Mouse (Mus musculus) stomach, embryonic 15.5 days (tissue): ENCODE measurements around the gene Sept1. TPM values are rescaled to one million over a fixed set of nuclear protein-coding genes. Genes with fewer than 3 reads are reported as not detected.

ENCODE experiments used
- ATAC-seq: fragments of 200-750 bp; cut with Nextera tagmentation; 2 replicates; pipeline ENCODE4 v1.8.0; 2017; ENCODE audit warnings: low read depth, moderate number of reproducible peaks, moderate TSS enrichment; ENCODE audit not compliant: insufficient read depth, low FRiP score
- H3K27ac ChIP-seq: fragments of 300-500 bp; sonication (generic); 2 replicates; pipeline ENCODE4 v1.5.1; 2015; ENCODE audit warnings: mild to moderate bottlenecking, inconsistent platforms
- H3K27me3 ChIP-seq: fragments of 300-500 bp; sonication (generic); replicated peaks from 2 replicates; pipeline ENCODE4 v1.6.1; 2015; ENCODE audit warnings: inconsistent platforms
- H3K36me3 ChIP-seq: fragments of 300-500 bp; sonication (generic); 2 replicates; pipeline ENCODE4 v1.6.1; 2015; ENCODE audit warnings: inconsistent platforms
- H3K4me1 ChIP-seq: fragments of 300-500 bp; sonication (generic); 2 replicates; pipeline ENCODE4 v1.6.1; 2015; ENCODE audit warnings: inconsistent platforms
- H3K4me2 ChIP-seq: fragments of 300-500 bp; sonication (generic); 2 replicates; pipeline ENCODE4 v1.6.1; 2015; ENCODE audit warnings: mild to moderate bottlenecking, inconsistent platforms
- H3K4me3 ChIP-seq: fragments of 300-500 bp; sonication (generic); replicated peaks from 2 replicates; pipeline ENCODE4 v1.5.1; 2015; ENCODE audit warnings: inconsistent platforms
- H3K9ac ChIP-seq: fragments of 300-500 bp; sonication (generic); 2 replicates; pipeline ENCODE4 v1.6.1; 2015; ENCODE audit warnings: inconsistent platforms
- H3K9me3 ChIP-seq: fragments of 300-500 bp; sonication (generic); 2 replicates; pipeline ENCODE4 v1.6.1; 2016; ENCODE audit warnings: inconsistent platforms
- WGBS: fragments of 180-500 bp; shearing (Covaris S2); methylation state at CpG from one replicate; pipeline ENCODE4 v1.1.7; 2015; 5-methylcytosine and 5-hydroxymethylcytosine counted together
- polyA plus RNA-seq: library from polyadenylated mRNA; unstranded; fragments of >200 nt; fragmentation: Nextera tagmentation; extraction: Ambion mirVana; gene quantifications from 2 replicates; pipeline ENCODE4 v1.2.1, GENCODE M21; 2015

Gene Sept1
- polyA plus RNA-seq, 1 experiment from 2014 or later = 17.7 TPM

GRCm38 (mm10) chr7:127214521-127214920 lies 18.4 kb downstream of the Sept1 start:
- Histone ChIP-seq H3K9ac (no peak overlapping the region), H3K27me3 (no peaks in the 10 kb centered on the region), H3K4me1 (peaks cover 11% of the 10 kb centered on the region; the same call in 1 of the 2 replicates), H3K4me2 (peak overlapping the region; percentile 69), H3K27ac (no peak overlapping the region), H3K4me3 (peak overlapping the region; percentile 35), H3K36me3 (no peaks in the 10 kb centered on the region), H3K9me3 (no peaks in the 10 kb centered on the region)
- WGBS = 44% methylated on average over 21 of the region's 21 CpGs
- no peak for ATAC-seq

GRCm38 (mm10) chr7:127213930-127214329 lies 19.0 kb downstream of the Sept1 start:
- no peak for ATAC-seq

GRCm38 (mm10) chr7:127213485-127213884 lies 19.4 kb downstream of the Sept1 start:
- Histone ChIP-seq H3K9ac (no peak overlapping the region), H3K27me3 (no peaks in the 10 kb centered on the region), H3K4me3 (no peak overlapping the region), H3K9me3 (no peaks in the 10 kb centered on the region), H3K36me3 (no peaks in the 10 kb centered on the region), H3K4me1 (peaks cover 11% of the 10 kb centered on the region; the same call in 1 of the 2 replicates), H3K27ac (no peak overlapping the region), H3K4me2 (no peak overlapping the region)
- 40% methylated on average over 7 of the region's 7 CpGs for WGBS
- ATAC-seq = no peak

More at GRCm38 (mm10) chr7:127213930-127214329, 19.0 kb downstream of the Sept1 start:
- no peaks in the 10 kb centered on the region for H3K27me3 ChIP-seq
- H3K36me3 ChIP-seq = no peaks in the 10 kb centered on the region
- H3K4me1 ChIP-seq = peaks cover 11% of the 10 kb centered on the region; the same call in 1 of the 2 replicates
- no peak overlapping the region for H3K9ac ChIP-seq
- no peaks in the 10 kb centered on the region for H3K9me3 ChIP-seq
- no peak overlapping the region for H3K4me3 ChIP-seq
- H3K4me2 ChIP-seq = no peak overlapping the region; the same call in 1 of the 2 replicates
- 57% methylated on average over 12 of the region's 12 CpGs for WGBS
- no peak overlapping the region for H3K27ac ChIP-seq

GRCm38 (mm10) chr7:127212432-127213250 lies 20.3 kb downstream of the Sept1 start:
- Histone ChIP-seq H3K27ac (no peak overlapping the region), H3K27me3 (no peaks in the 10 kb centered on the region), H3K9ac (no peak overlapping the region), H3K36me3 (no peaks in the 10 kb centered on the region), H3K9me3 (no peaks in the 10 kb centered on the region), H3K4me1 (peaks cover 9% of the 10 kb centered on the region; the same call in 1 of the 2 replicates), H3K4me2 (no peak overlapping the region), H3K4me3 (no peak overlapping the region)
- no peak for ATAC-seq
- 87% methylated on average over 12 of the region's 12 CpGs for WGBS

GRCm38 (mm10) chr7:127211014-127211745 lies 21.8 kb downstream of the Sept1 start:
- ATAC-seq = no peak
- Histone ChIP-seq H3K36me3 (no peaks in the 10 kb centered on the region), H3K27me3 (no peaks in the 10 kb centered on the region), H3K4me2 (no peak overlapping the region), H3K9me3 (no peaks in the 10 kb centered on the region), H3K9ac (no peak overlapping the region), H3K4me1 (peaks cover 19% of the 10 kb centered on the region), H3K27ac (no peak overlapping the region), H3K4me3 (no peak overlapping the region)
- WGBS = 75% methylated on average over 5 of the region's 5 CpGs

- Histone ChIP-seq H3K36me3 (no peaks in the 10 kb centered on the region), H3K9ac (no peak overlapping the region), H3K4me1 (peaks cover 22% of the 10 kb centered on the region), H3K27me3 (no peaks in the 10 kb centered on the region), H3K4me2 (no peak overlapping the region), H3K27ac (no peak overlapping the region), H3K4me3 (no peak overlapping the region), H3K9me3 (no peaks in the 10 kb centered on the region)
- WGBS = 89% methylated on average over 4 of the region's 4 CpGs
- ATAC-seq = no peak
These were observed 22.7 kb downstream of the Sept1 start for GRCm38 (mm10) chr7:127210266-127210665.

GRCm38 (mm10) chr7:127209851-127210250 lies 23.1 kb downstream of the Sept1 start:
- H3K9ac ChIP-seq = no peak overlapping the region
- WGBS = 76% methylated on average over 5 of the region's 5 CpGs
- H3K27ac ChIP-seq = peak overlapping the region; percentile 85; the same call in 1 of the 2 replicates
- no peak for ATAC-seq
- H3K4me1 ChIP-seq = peaks cover 22% of the 10 kb centered on the region
- H3K9me3 ChIP-seq = no peaks in the 10 kb centered on the region
- H3K27me3 ChIP-seq = no peaks in the 10 kb centered on the region
- no peak overlapping the region for H3K4me3 ChIP-seq
- no peaks in the 10 kb centered on the region for H3K36me3 ChIP-seq
- H3K4me2 ChIP-seq = peak overlapping the region; percentile 73

- Histone ChIP-seq H3K27ac (peak within 1 kb of the TSS; percentile 89), H3K4me3 (peak within 1 kb of the TSS; percentile 97), H3K27me3 (no peaks in the 10 kb centered on the region), H3K4me2 (peak within 1 kb of the TSS; percentile 88), H3K9me3 (no peaks in the 10 kb centered on the region), H3K4me1 (peaks cover 20% of the 10 kb centered on the region), H3K36me3 (no peaks in the 10 kb centered on the region), H3K9ac (peak within 1 kb of the TSS; percentile 96)
- ATAC-seq = peak; percentile 92
- WGBS = 0% methylated on average over 39 of the region's 44 CpGs
These were observed 24.1 kb downstream of the Sept1 start, which contains the start of gene Mylpf for GRCm38 (mm10) chr7:127208553-127209438. Gene Mylpf (plus strand): TSS chr7:127208890.

- Histone ChIP-seq H3K27ac (peak within 1 kb of the TSS; percentile 89), H3K4me3 (peak within 1 kb of the TSS; percentile 97), H3K27me3 (no peaks in the 10 kb centered on the region), H3K9ac (peak within 1 kb of the TSS; percentile 96), H3K9me3 (no peaks in the 10 kb centered on the region), H3K4me2 (peak within 1 kb of the TSS; percentile 88), H3K36me3 (peaks cover under 1% of the 10 kb centered on the region; the same call in 1 of the 2 replicates), H3K4me1 (peaks cover 20% of the 10 kb centered on the region)
- WGBS = 1% methylated on average over 30 of the region's 44 CpGs
- ATAC-seq = peak; percentile 47
These were observed 24.7 kb downstream of the Sept1 start, which contains the start of gene Tbc1d10b for GRCm38 (mm10) chr7:127208295-127208552. Gene Tbc1d10b (minus strand): TSS chr7:127208468.

GRCm38 (mm10) chr7:127207374-127208294 lies 25.3 kb downstream of the Sept1 start:
- Histone ChIP-seq H3K27me3 (no peaks in the 10 kb centered on the region), H3K27ac (peak overlapping the region; percentile 89), H3K9ac (peak overlapping the region; percentile 96), H3K36me3 (peaks cover 7% of the 10 kb centered on the region; the same call in 1 of the 2 replicates), H3K4me3 (peak overlapping the region; percentile 97), H3K9me3 (no peaks in the 10 kb centered on the region), H3K4me2 (peak overlapping the region; percentile 88), H3K4me1 (peaks cover 20% of the 10 kb centered on the region)
- under 1% methylated on average over 53 of the region's 53 CpGs for WGBS
- ATAC-seq = no peak
